Mouse (Mus musculus) erythroblast, embryonic 14.5 days (primary cell): ENCODE results near the gene Tomm70a.

Source experiments
- GATA1 ChIP-seq: IDR thresholded peaks from 2 replicates; pipeline ENCODE4 v1.6.1; 2012; ENCODE audit warnings: low read length, inconsistent platforms, mixed read lengths
- TAL1 ChIP-seq: IDR thresholded peaks from 3 replicates; pipeline ENCODE4 v1.6.1; 2012; ENCODE audit warnings: low read length, inconsistent platforms, mixed read lengths

DNA sequence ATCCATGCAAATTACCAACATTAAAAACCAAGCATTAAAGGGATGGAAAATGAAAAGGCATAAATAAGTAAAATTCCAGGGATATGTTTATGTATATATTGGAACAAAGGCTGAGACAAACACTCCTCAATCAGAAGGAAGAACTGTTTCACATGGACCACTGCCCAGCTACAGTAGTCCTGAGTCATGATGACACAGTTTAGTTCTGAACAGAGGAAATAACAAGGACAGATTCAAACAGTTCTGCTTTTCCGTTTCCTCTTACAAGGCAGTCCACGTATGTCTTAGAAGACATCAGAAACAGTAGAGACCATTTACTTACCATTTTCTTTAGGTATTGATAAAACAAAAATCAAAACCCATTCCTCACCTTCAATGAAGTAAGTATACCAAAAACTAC, 68.0 kb downstream of the Tomm70a start:
- TF ChIP-seq TAL1 = no peak
- no peak for TF ChIP-seq GATA1
